Mouse (Mus musculus): Measurements from ENCODE around the gene Zfp598.
A peak's percentile ranks its signal among the peaks of the same experiment; 100 is the strongest.
"Not testable (repeated sequence)": the region's sequence is repeated elsewhere in the genome, so short reads cannot be mapped to it uniquely, and the experiment has no call there.

Gene Zfp598

GRCm38 (mm10) chr17:24687146-24687595 lies 17.7 kb downstream of the Zfp598 start:
- peak; percentile 41 for DNase-seq (ENCODE audit: low spot score)

GRCm38 (mm10) chr17:24687599-24687998 lies 18.1 kb downstream of the Zfp598 start:
- DNase-seq (ENCODE audit: low spot score), result no peak

GRCm38 (mm10) chr17:24689251-24690081 lies 20.0 kb downstream of the Zfp598 start, which contains the start of gene Syngr3:
Syngr3 (minus strand) TSS chr17:24689955.
- DNase-seq (ENCODE audit: low spot score), result peak; percentile 49

- no peak for DNase-seq (ENCODE audit: low spot score)
These were observed 22.9 kb downstream of the Zfp598 start for GRCm38 (mm10) chr17:24692385-24692784.

- DNase-seq (ENCODE audit: low spot score), result no peak
These were observed 26.0 kb downstream of the Zfp598 start for GRCm38 (mm10) chr17:24695326-24696010.

GRCm38 (mm10) chr17:24696011-24696697 lies 26.7 kb downstream of the Zfp598 start, which contains the start of the genes Gfer and Noxo1:
Gfer (minus strand) TSS chr17:24696156.
Noxo1 (plus strand) TSS chr17:24696234.
- peak; percentile 87 for DNase-seq (ENCODE audit: low spot score)

- no peak for DNase-seq (ENCODE audit: low spot score)
These were observed 28.5 kb downstream of the Zfp598 start for GRCm38 (mm10) chr17:24697985-24698384.

- DNase-seq (ENCODE audit: low spot score), result no peak
These were observed 29.2 kb downstream of the Zfp598 start for GRCm38 (mm10) chr17:24698715-24699114.

- no peak for DNase-seq (ENCODE audit: low spot score)
These were observed 30.0 kb downstream of the Zfp598 start for GRCm38 (mm10) chr17:24699473-24699872.

GRCm38 (mm10) chr17:24701251-24701650 lies 31.8 kb downstream of the Zfp598 start:
- no peak for DNase-seq (ENCODE audit: low spot score)

GRCm38 (mm10) chr17:24705821-24706220 lies 36.3 kb downstream of the Zfp598 start:
- no peak for DNase-seq (ENCODE audit: low spot score)

GRCm38 (mm10) chr17:24706982-24707800 lies 37.7 kb downstream of the Zfp598 start, which contains the start of gene Tbl3:
Tbl3 (minus strand) TSS chr17:24707660.
- DNase-seq (ENCODE audit: low spot score), result peak; percentile 95

- no peak for DNase-seq (ENCODE audit: low spot score)
These were observed 38.4 kb downstream of the Zfp598 start for GRCm38 (mm10) chr17:24707801-24708425.

- no peak for DNase-seq (ENCODE audit: low spot score)
These were observed 39.2 kb downstream of the Zfp598 start for GRCm38 (mm10) chr17:24708646-24709045.

GRCm38 (mm10) chr17:24715556-24715955 lies 46.1 kb downstream of the Zfp598 start:
- no peak for DNase-seq (ENCODE audit: low spot score)

- DNase-seq (ENCODE audit: low spot score), result no peak
These were observed 46.7 kb downstream of the Zfp598 start for GRCm38 (mm10) chr17:24716166-24716682.

- no peak for DNase-seq (ENCODE audit: low spot score)
These were observed 48.5 kb downstream of the Zfp598 start, which contains the start of the genes Rnf151 and Rps2 for GRCm38 (mm10) chr17:24717943-24718342. Rnf151 (minus strand) TSS chr17:24718063. Rps2 (plus strand) TSS chr17:24718116.

- DNase-seq (ENCODE audit: low spot score), result not testable (repeated sequence)
These were observed 49.5 kb downstream of the Zfp598 start for GRCm38 (mm10) chr17:24718938-24719337.

GRCm38 (mm10) chr17:24719494-24720222 lies 50.2 kb downstream of the Zfp598 start:
- DNase-seq (ENCODE audit: low spot score), result peak; percentile 99

- not testable (repeated sequence) for DNase-seq (ENCODE audit: low spot score)
These were observed 51.1 kb downstream of the Zfp598 start for GRCm38 (mm10) chr17:24720616-24721015.

Data from retina, embryonic 14.5 days (tissue).